Mouse (Mus musculus) CH12.LX (cell line): ENCODE measurements around the gene Golph3l. TPM values are rescaled to one million over a fixed set of nuclear protein-coding genes. Genes with fewer than 3 reads are reported as not detected.

ENCODE experiments used
- DNase-seq: peaks from one replicate; pipeline ENCODE4 v3.0.0-alpha.2; 2013; ENCODE audit errors: extremely low read depth
- H3K27ac ChIP-seq: 2 replicates; pipeline ENCODE4 v1.5.1; 2012; ENCODE audit warnings: low read depth, mild to moderate bottlenecking, control low read depth, moderate library complexity; ENCODE audit not compliant: insufficient read depth
- H3K27me3 ChIP-seq: replicated peaks from 2 replicates; pipeline ENCODE3; 2012; ENCODE audit warnings: inconsistent platforms
- H3K36me3 ChIP-seq, 2 experiments: replicated peaks in 1 of 2; 2 replicates each; pipeline versions ENCODE3 to v1.6.1; 2012; ENCODE audit warnings: inconsistent platforms in 1 of 2, low read length in 1 of 2, mild to moderate bottlenecking in 1 of 2, mixed read lengths in 1 of 2, moderate library complexity in 1 of 2; ENCODE audit not compliant: control insufficient read depth in 1 of 2, insufficient read depth in 1 of 2
- H3K4me1 ChIP-seq, 2 experiments: 2 replicates each; pipeline ENCODE4 v1.6.1; 2012; ENCODE audit warnings: inconsistent platforms in 1 of 2, moderate library complexity in 1 of 2; ENCODE audit not compliant: insufficient read depth in 2 of 2, control insufficient read depth in 1 of 2
- H3K4me2 ChIP-seq: 2 replicates; pipeline ENCODE4 v1.6.1; 2012; ENCODE audit warnings: low read depth, mild to moderate bottlenecking, control low read depth; ENCODE audit not compliant: poor library complexity, insufficient read depth, severe bottlenecking
- H3K4me3 ChIP-seq, 3 experiments: fragments of 150-350 bp in 1 of 3; sonication (generic) in 1 of 3; replicated peaks in 1 of 3; 2 replicates each; pipeline versions ENCODE3 to v1.5.1; 2011 to 2012; ENCODE audit warnings: low read depth in 2 of 3, low read length in 2 of 3, mild to moderate bottlenecking in 2 of 3, moderate library complexity in 2 of 3, control low read depth in 1 of 3, improper control_type of control experiment in 1 of 3, inconsistent platforms in 1 of 3, mixed read lengths in 1 of 3; ENCODE audit not compliant: poor library complexity in 1 of 3
- H3K79me2 ChIP-seq: replicated peaks from 2 replicates; pipeline ENCODE4 v1.6.1; 2012; ENCODE audit warnings: mild to moderate bottlenecking, moderate library complexity; ENCODE audit not compliant: control insufficient read depth, poor library complexity, insufficient read depth, severe bottlenecking; ENCODE audit errors: extremely low read depth
- H3K9ac ChIP-seq: 2 replicates; pipeline ENCODE4 v1.6.1; 2012; ENCODE audit warnings: low read depth, mild to moderate bottlenecking, control low read depth, moderate library complexity; ENCODE audit not compliant: insufficient read depth
- H3K9me3 ChIP-seq: replicated peaks from 2 replicates; pipeline ENCODE3; 2012; ENCODE audit warnings: low read length, inconsistent platforms, mixed read lengths
- BHLHE40 ChIP-seq: IDR thresholded peaks from 2 replicates; pipeline ENCODE4 v1.6.1; 2011; ENCODE audit warnings: mild to moderate bottlenecking, low read depth, low read length, improper control_type of control experiment
- CTCF ChIP-seq, 2 experiments: IDR thresholded peaks in 1 of 2; conservative IDR thresholded peaks in 1 of 2; 2 replicates each; pipeline ENCODE4 v1.5.1; 2011 to 2012; ENCODE audit warnings: low read depth in 2 of 2, low read length in 2 of 2, improper control_type of control experiment in 1 of 2, inconsistent platforms in 1 of 2, mild to moderate bottlenecking in 1 of 2, moderate library complexity in 1 of 2
- E2F4 ChIP-seq: IDR thresholded peaks from 2 replicates; pipeline ENCODE4 v1.6.1; 2011; ENCODE audit warnings: low read depth, low read length, improper control_type of control experiment; ENCODE audit not compliant: insufficient replicate concordance
- ELF1 ChIP-seq: IDR thresholded peaks from 2 replicates; pipeline ENCODE4 v1.6.1; 2014; ENCODE audit warnings: low read depth, mild to moderate bottlenecking, inconsistent platforms, low read length, improper control_type of control experiment
- EP300 ChIP-seq: IDR thresholded peaks from 2 replicates; pipeline ENCODE4 v1.6.1; 2011; ENCODE audit warnings: low read length, improper control_type of control experiment
- GABPA ChIP-seq: IDR thresholded peaks from 2 replicates; pipeline ENCODE4 v1.6.1; 2012; ENCODE audit warnings: low read depth, low read length, improper control_type of control experiment, inconsistent platforms; ENCODE audit not compliant: insufficient replicate concordance
- HCFC1 ChIP-seq: IDR thresholded peaks from 2 replicates; pipeline ENCODE4 v1.6.1; 2012; ENCODE audit warnings: low read depth, mild to moderate bottlenecking, inconsistent platforms, low read length, improper control_type of control experiment
- JUN ChIP-seq: IDR thresholded peaks from 2 replicates; pipeline ENCODE4 v1.6.1; 2011; ENCODE audit warnings: low read depth, mild to moderate bottlenecking, low read length, improper control_type of control experiment, moderate library complexity; ENCODE audit not compliant: insufficient read depth
- JUND ChIP-seq: conservative IDR thresholded peaks from 2 replicates; pipeline ENCODE4 v1.6.1; 2011; ENCODE audit warnings: low read depth, low read length, improper control_type of control experiment
- KAT2A ChIP-seq: IDR thresholded peaks from 2 replicates; pipeline ENCODE4 v1.6.1; 2012; ENCODE audit warnings: low read length, improper control_type of control experiment, inconsistent platforms; ENCODE audit not compliant: insufficient replicate concordance
- MAX ChIP-seq: IDR thresholded peaks from 2 replicates; pipeline ENCODE4 v1.6.1; 2011; ENCODE audit warnings: low read length, improper control_type of control experiment
- MXI1 ChIP-seq: IDR thresholded peaks from 2 replicates; pipeline ENCODE4 v1.6.1; 2011; ENCODE audit warnings: mild to moderate bottlenecking, low read depth, low read length, improper control_type of control experiment
- MYC ChIP-seq: IDR thresholded peaks from 2 replicates; pipeline ENCODE4 v1.6.1; 2011; ENCODE audit warnings: low read depth, mild to moderate bottlenecking, improper control_type of control experiment, low read length
- PAX5 ChIP-seq: IDR thresholded peaks from 2 replicates; pipeline ENCODE4 v1.6.1; 2012; ENCODE audit warnings: low read length, inconsistent platforms, mixed read lengths
- POLR2A ChIP-seq: IDR thresholded peaks from 2 replicates; pipeline ENCODE4 v1.6.1; 2011; ENCODE audit warnings: low read depth, mild to moderate bottlenecking, improper control_type of control experiment, low read length
- POLR2AphosphoS2 ChIP-seq: IDR thresholded peaks from 2 replicates; pipeline ENCODE4 v1.6.1; 2011; ENCODE audit warnings: low read depth, low read length, improper control_type of control experiment
- UBTF ChIP-seq: IDR thresholded peaks from 2 replicates; pipeline ENCODE4 v1.6.1; 2012; ENCODE audit warnings: low read depth, mild to moderate bottlenecking, inconsistent platforms, low read length, improper control_type of control experiment, moderate library complexity
- USF1 ChIP-seq: IDR thresholded peaks from 2 replicates; pipeline ENCODE4 v1.6.1; 2014; ENCODE audit warnings: low read depth, mild to moderate bottlenecking, inconsistent platforms, low read length, improper control_type of control experiment
- ZKSCAN1 ChIP-seq: IDR thresholded peaks from 2 replicates; pipeline ENCODE4 v1.6.1; 2012; ENCODE audit warnings: low read depth, inconsistent platforms, low read length, improper control_type of control experiment, borderline replicate concordance
- ZNF384 ChIP-seq: IDR thresholded peaks from 2 replicates; pipeline ENCODE4 v1.6.1; 2012; ENCODE audit warnings: low read depth, low read length, improper control_type of control experiment, inconsistent platforms
- dilution Hi-C: fragments of 300-500 bp; cut with MboI; formaldehyde crosslinking; loops from 2 replicates; pipeline ENCODE4 v1.14.3; 2020; ENCODE audit warnings: low sequenced_read_pairs; ENCODE audit not compliant: extremely low pct_unique_long_range_greater_than_20kb, extremely low pct_ligation_motif_present
- in situ Hi-C: fragments of 300-500 bp; cut with MboI; formaldehyde crosslinking; loops from 3 replicates; pipeline ENCODE4 v1.14.3; 2019; ENCODE audit warnings: low sequenced_read_pairs, low pct_ligation_motif_present, low pct_unique_long_range_greater_than_20kb, mixed read lengths
- polyA plus RNA-seq: library from polyadenylated mRNA; unstranded; fragments of >175 nt; gene quantifications from 2 replicates; pipeline ENCODE4 v1.2.1, GENCODE M21; 2012; ENCODE audit warnings: low read depth; ENCODE audit not compliant: insufficient read length
- total RNA-seq, 2 experiments: library from RNA; depleted of rRNA; stranded (reverse); fragments of 300-350 nt in 1 of 2; fragments of >200 nt in 1 of 2; gene quantifications; 2 replicates each; pipeline ENCODE4 v1.2.3; 2012 to 2014

Golph3l gene
- total and polyA plus RNA-seq, 3 experiments, result 22.7 to 36.9 (median 23.4) TPM

- H3K36me3 ChIP-seq, result peaks cover 59 to 82% of the 10 kb centered on the region in 2 experiments
- H3K4me1 ChIP-seq, result peaks cover 5 to 74% of the 10 kb centered on the region in 2 experiments
- no peak for TF ChIP-seq JUND
- TF ChIP-seq CTCF (conservative IDR thresholded peaks at IDR 0.05 in 1 of 2, IDR thresholded peaks at IDR 0.05 in 1 of 2; ENCODE audit: low read depth in 2 of 2, low read length in 2 of 2), result no peak
- no peak for TF ChIP-seq HCFC1
- TF ChIP-seq MAX, result no peak
- TF ChIP-seq POLR2AphosphoS2, result no peak
- TF ChIP-seq MYC, result no peak
- no peak for TF ChIP-seq E2F4
- TF ChIP-seq ZNF384, result no peak
- no peak for TF ChIP-seq ELF1
- H3K4me3 ChIP-seq, result no peak overlapping the region
- H3K9me3 ChIP-seq, result no peaks in the 10 kb centered on the region
- dilution Hi-C loops, result no loop called here
- DNase-seq, result no peak
- no peak overlapping the region for H3K9ac ChIP-seq
- H3K27ac ChIP-seq, result peak overlapping the region; percentile 49
- H3K79me2 ChIP-seq, result peaks cover 51% of the 10 kb centered on the region
- in situ Hi-C loops, result no loop called here
- no peak overlapping the region for H3K4me2 ChIP-seq
- H3K27me3 ChIP-seq, result no peaks in the 10 kb centered on the region
Measured at GRCm38 (mm10) chr3:95629755-95630154, 41.0 kb downstream of the Golph3l start.

GRCm38 (mm10) chr3:95630856-95631255, 42.1 kb downstream of the Golph3l start:
- Histone ChIP-seq H3K9me3 (no peaks in the 10 kb centered on the region), H3K79me2 (peaks cover 45% of the 10 kb centered on the region), H3K4me1 (peaks cover 5 to 84% of the 10 kb centered on the region in 2 experiments), H3K27ac (no peak overlapping the region), H3K9ac (no peak overlapping the region), H3K4me3 (no peak overlapping the region), H3K27me3 (no peaks in the 10 kb centered on the region), H3K4me2 (no peak overlapping the region), H3K36me3 (peaks cover 69 to 93% of the 10 kb centered on the region in 2 experiments)
- TF ChIP-seq E2F4, result no peak
- TF ChIP-seq POLR2A, result no peak
- TF ChIP-seq USF1, result no peak
- TF ChIP-seq JUN, result no peak
- TF ChIP-seq PAX5, result no peak
- TF ChIP-seq GABPA, result no peak
- no peak for TF ChIP-seq EP300
- TF ChIP-seq JUND, result no peak
- no peak for TF ChIP-seq KAT2A
- TF ChIP-seq ZKSCAN1, result no peak
- no peak for TF ChIP-seq UBTF
- no peak for TF ChIP-seq ELF1
- no peak for TF ChIP-seq BHLHE40
- no peak for TF ChIP-seq MYC
- TF ChIP-seq MXI1, result no peak
- TF ChIP-seq HCFC1, result no peak
- in situ Hi-C loops (no loop called here), dilution Hi-C loops (no loop called here)
- DNase-seq, result no peak
